Mouse (Mus musculus): ENCODE results near the gene Ppp2r3c. TPM values are rescaled to one million over a fixed set of nuclear protein-coding genes. Genes with fewer than 3 reads are reported as not detected.
"Not testable (repeated sequence)": the region's sequence is repeated elsewhere in the genome, so short reads cannot be mapped to it uniquely, and the experiment has no call there.

Gene Ppp2r3c
- total RNA-seq (2014; rRNA removed; ENCODE audit: low replicate concordance): 4.0 and 4.3 TPM in 2 replicates
- 10.1 and 10.6 TPM in 2 replicates for polyA plus RNA-seq (2015; fragmentation: Nextera tagmentation; extraction: Ambion mirVana)

DNA sequence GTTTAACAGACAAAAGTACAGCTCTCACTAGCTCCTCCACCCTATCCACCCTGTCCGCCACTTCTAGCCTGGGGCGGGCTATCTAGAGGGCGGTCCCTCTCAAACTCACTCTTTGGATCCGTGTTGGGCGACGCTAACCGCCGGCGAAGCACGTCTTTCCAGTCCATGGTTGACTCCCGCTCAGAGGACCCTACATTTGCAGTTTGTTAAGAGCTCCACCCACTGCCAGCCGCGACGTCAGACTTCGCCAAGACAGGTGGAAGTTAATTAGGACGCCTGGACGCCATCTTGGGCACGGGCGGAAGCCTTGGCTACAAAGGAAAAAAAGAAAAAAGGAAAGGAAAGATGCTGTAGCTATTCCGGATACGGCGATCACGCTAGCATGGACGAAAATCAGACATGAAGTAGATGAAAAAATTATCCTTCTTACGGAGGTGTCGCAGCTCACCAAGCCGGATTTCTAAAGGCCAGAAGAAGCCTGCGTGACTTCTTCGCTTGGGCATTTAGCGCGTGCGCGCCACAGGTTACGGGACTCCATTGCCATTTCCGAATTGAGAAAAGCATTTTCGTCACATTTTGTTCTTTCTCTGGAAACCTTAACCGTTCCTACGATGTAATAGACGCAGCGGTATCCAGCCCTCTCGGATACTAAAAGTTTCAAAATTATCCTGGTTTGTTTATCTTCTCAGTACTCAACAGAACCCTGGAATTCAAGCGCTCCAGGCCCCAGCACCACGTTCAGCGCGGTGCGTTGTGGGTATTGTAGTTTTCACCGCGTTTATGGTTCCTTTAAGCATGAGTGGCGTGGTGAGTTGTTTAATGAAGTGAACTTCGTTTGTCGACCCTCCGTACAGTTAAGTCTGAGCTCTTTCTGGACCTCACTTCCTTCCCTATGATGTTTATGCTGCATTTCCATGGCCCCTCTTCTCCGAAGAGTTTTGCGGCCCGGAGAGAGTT, at the start of gene Ppp2r3c:
Gene Ppp2r3c, minus strand, starts transcription at position 514 of the 957 bp plus-strand sequence.
- TF ChIP-seq CTCF (IDR thresholded peaks at IDR 0.05; ENCODE audit: low read depth) (no peak), EP300 (IDR thresholded peaks at IDR 0.05; ENCODE audit: low read depth) (no peak)
- DNase-seq (ENCODE audit: low spot score) (peak; percentile 96), ATAC-seq (ENCODE audit: insufficient read depth, low read depth) (peak; percentile 95)
- H3K4me1 ChIP-seq (ENCODE audit: control insufficient read depth, insufficient read depth): peaks cover 22% of the 10 kb centered on the region
- under 1% methylated on average over 55 of the region's 55 CpGs for WGBS
- H3K9me3 ChIP-seq (replicated peaks; ENCODE audit: control insufficient read depth, low read length): no peaks in the 10 kb centered on the region
- H3K4me2 ChIP-seq (ENCODE audit: low read depth, low read length): peak within 1 kb of the TSS; percentile 82
- peak within 1 kb of the TSS; percentile 88 for H3K27ac ChIP-seq (ENCODE audit: low read depth)
- peak within 1 kb of the TSS; percentile 60 for H3K9ac ChIP-seq (replicated peaks; ENCODE audit: low read depth, low read length)
- H3K27me3 ChIP-seq (ENCODE audit: control insufficient read depth, insufficient read depth, low read length): no peaks in the 10 kb centered on the region
- H3K4me3 ChIP-seq (ENCODE audit: low read depth, low read length): peak within 1 kb of the TSS; percentile 53
- H3K36me3 ChIP-seq (replicated peaks; ENCODE audit: control insufficient read depth, insufficient read depth, low read length): peaks cover 8% of the 10 kb centered on the region

- TF ChIP-seq EP300 (IDR thresholded peaks at IDR 0.05; ENCODE audit: low read depth) (no peak), CTCF (IDR thresholded peaks at IDR 0.05; ENCODE audit: low read depth) (no peak)
- WGBS: 60% methylated on average over 13 of the region's 13 CpGs
- no peak overlapping the region for H3K4me2 ChIP-seq (ENCODE audit: low read depth, low read length)
- no peak overlapping the region for H3K9ac ChIP-seq (replicated peaks; ENCODE audit: low read depth, low read length)
- H3K4me3 ChIP-seq (ENCODE audit: low read depth, low read length): no peak overlapping the region
- no peaks in the 10 kb centered on the region for H3K27me3 ChIP-seq (ENCODE audit: control insufficient read depth, insufficient read depth, low read length)
- no peak for ATAC-seq (ENCODE audit: insufficient read depth, low read depth)
- no peaks in the 10 kb centered on the region for H3K9me3 ChIP-seq (replicated peaks; ENCODE audit: control insufficient read depth, low read length)
- H3K27ac ChIP-seq (ENCODE audit: low read depth): peak overlapping the region; percentile 68
- no peaks in the 10 kb centered on the region; the same call in 1 of the 2 replicates for H3K4me1 ChIP-seq (ENCODE audit: control insufficient read depth, insufficient read depth)
- peak; percentile 33 for DNase-seq (ENCODE audit: low spot score)
- H3K36me3 ChIP-seq (replicated peaks; ENCODE audit: control insufficient read depth, insufficient read depth, low read length): no peaks in the 10 kb centered on the region
Observed at GRCm38 (mm10) chr12:55344583-55344982, 41.8 kb upstream of the Ppp2r3c start.

GRCm38 (mm10) chr12:55343998-55344397, 41.2 kb upstream of the Ppp2r3c start:
- Histone ChIP-seq H3K27ac (ENCODE audit: low read depth) (peak overlapping the region; percentile 28; the same call in 1 of the 2 replicates), H3K9ac (replicated peaks; ENCODE audit: low read depth, low read length) (no peak overlapping the region), H3K4me3 (ENCODE audit: low read depth, low read length) (no peak overlapping the region), H3K4me2 (ENCODE audit: low read depth, low read length) (no peak overlapping the region), H3K36me3 (replicated peaks; ENCODE audit: control insufficient read depth, insufficient read depth, low read length) (no peaks in the 10 kb centered on the region), H3K9me3 (replicated peaks; ENCODE audit: control insufficient read depth, low read length) (no peaks in the 10 kb centered on the region), H3K4me1 (ENCODE audit: control insufficient read depth, insufficient read depth) (no peaks in the 10 kb centered on the region; the same call in 1 of the 2 replicates), H3K27me3 (ENCODE audit: control insufficient read depth, insufficient read depth, low read length) (no peaks in the 10 kb centered on the region)
- TF ChIP-seq EP300 (IDR thresholded peaks at IDR 0.05; ENCODE audit: low read depth) (no peak), CTCF (IDR thresholded peaks at IDR 0.05; ENCODE audit: low read depth) (no peak)
- ATAC-seq (ENCODE audit: insufficient read depth, low read depth): no peak
- no peak for DNase-seq (ENCODE audit: low spot score)
- WGBS: 80% methylated on average over 11 of the region's 11 CpGs

DNA sequence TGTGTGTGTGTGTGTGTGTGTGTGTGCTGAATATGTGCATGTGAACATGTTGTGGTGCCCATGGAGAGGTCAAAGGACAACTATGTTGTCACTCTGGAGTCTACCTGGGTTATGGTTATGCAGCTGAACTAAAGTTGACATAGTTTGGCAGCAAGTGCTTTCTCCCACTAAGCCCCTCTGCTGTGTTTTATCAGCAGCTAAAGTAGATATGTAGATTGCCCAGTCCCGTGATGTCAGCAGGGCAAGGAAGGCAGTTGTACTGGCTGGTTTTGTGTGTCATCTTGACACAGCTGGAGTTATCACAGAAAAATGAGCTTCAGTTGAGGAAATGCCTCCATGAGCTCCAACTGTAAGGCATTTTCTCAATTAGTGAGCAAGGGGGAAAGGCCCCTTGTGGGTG, 40.2 kb upstream of the Ppp2r3c start:
- H3K4me1 ChIP-seq (ENCODE audit: control insufficient read depth, insufficient read depth); DNase-seq (ENCODE audit: low spot score); ATAC-seq (ENCODE audit: insufficient read depth, low read depth); H3K27me3 ChIP-seq (ENCODE audit: control insufficient read depth, insufficient read depth, low read length); H3K9me3 ChIP-seq (replicated peaks; ENCODE audit: control insufficient read depth, low read length); H3K4me2 ChIP-seq (ENCODE audit: low read depth, low read length); H3K9ac ChIP-seq (replicated peaks; ENCODE audit: low read depth, low read length); H3K27ac ChIP-seq (ENCODE audit: low read depth); H3K4me3 ChIP-seq (ENCODE audit: low read depth, low read length); H3K36me3 ChIP-seq (replicated peaks; ENCODE audit: control insufficient read depth, insufficient read depth, low read length): not testable (repeated sequence)
- WGBS: 33% methylated on average over 1 of the region's 1 CpGs

DNA sequence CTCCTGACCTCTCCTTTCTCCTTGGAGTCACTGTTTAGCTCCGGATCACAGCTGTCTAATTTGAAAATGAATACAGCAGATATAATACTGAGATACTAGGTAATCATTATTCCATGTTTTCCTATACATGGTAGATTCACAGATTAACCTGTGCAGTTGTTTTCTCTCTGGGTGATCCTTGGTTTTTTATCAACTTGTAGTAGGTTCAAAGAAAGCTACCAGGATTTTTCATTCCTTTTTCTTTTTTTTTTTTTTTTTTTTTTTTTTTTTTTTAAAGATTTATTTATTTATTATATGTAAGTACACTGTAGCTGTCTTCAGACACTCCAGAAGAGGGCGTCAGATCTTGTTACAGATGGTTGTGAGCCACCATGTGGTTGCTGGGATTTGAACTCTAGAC, 35.7 kb upstream of the Ppp2r3c start:
- not testable (repeated sequence) for ATAC-seq (ENCODE audit: insufficient read depth, low read depth); H3K4me3 ChIP-seq (ENCODE audit: low read depth, low read length); DNase-seq (ENCODE audit: low spot score); H3K9me3 ChIP-seq (replicated peaks; ENCODE audit: control insufficient read depth, low read length); H3K9ac ChIP-seq (replicated peaks; ENCODE audit: low read depth, low read length); H3K4me1 ChIP-seq (ENCODE audit: control insufficient read depth, insufficient read depth); H3K4me2 ChIP-seq (ENCODE audit: low read depth, low read length); H3K27me3 ChIP-seq (ENCODE audit: control insufficient read depth, insufficient read depth, low read length); H3K36me3 ChIP-seq (replicated peaks; ENCODE audit: control insufficient read depth, insufficient read depth, low read length); H3K27ac ChIP-seq (ENCODE audit: low read depth)
- 89% methylated on average over 1 of the region's 2 CpGs for WGBS
